Mouse (Mus musculus): ENCODE results near the gene Eps8l3. TPM values are rescaled to one million over a fixed set of nuclear protein-coding genes. Genes with fewer than 3 reads are reported as not detected.

Eps8l3 gene
- not detected in 2 replicates for polyA plus RNA-seq (2016; fragmentation: Nextera tagmentation; extraction: Ambion mirVana)

DNA sequence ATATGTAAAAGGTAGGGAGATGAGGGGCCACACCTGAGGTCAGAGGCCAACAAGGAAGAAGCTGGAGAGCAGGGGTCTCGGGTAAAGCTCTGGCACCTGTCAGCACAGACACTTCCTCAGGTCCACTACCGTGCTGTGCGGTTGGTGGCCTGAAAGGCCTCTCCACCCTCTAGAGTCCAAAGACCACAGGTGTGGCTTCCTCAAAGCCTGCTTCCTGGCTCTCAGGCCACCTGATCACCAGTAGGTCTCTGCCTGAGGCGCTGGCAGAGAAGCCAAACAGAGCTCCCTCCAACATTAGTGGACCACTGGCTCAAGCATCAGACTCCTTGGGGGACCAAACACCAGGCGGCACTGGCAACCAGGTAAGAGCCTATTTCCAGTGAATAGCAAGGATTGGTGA, at the start of gene Eps8l3:
Gene Eps8l3, plus strand, starts transcription at position 225 of the 400 bp plus-strand sequence.
- H3K36me3 ChIP-seq = no peaks in the 10 kb centered on the region
- H3K27me3 ChIP-seq (ENCODE audit: insufficient read depth, poor library complexity, severe bottlenecking) = no peaks in the 10 kb centered on the region
- no peaks in the 10 kb centered on the region for H3K9me3 ChIP-seq
- DNase-seq (ENCODE audit: low spot score) = no peak
- no peaks in the 10 kb centered on the region for H3K4me1 ChIP-seq (replicated peaks)
- 86% methylated on average over 5 of the region's 5 CpGs for WGBS
- H3K27ac ChIP-seq = no peak within 1 kb of the TSS
- no peak within 1 kb of the TSS for H3K4me3 ChIP-seq

GRCm38 (mm10) chr3:107827873-107828405, 49.1 kb upstream of the Eps8l3 start:
- H3K27me3 ChIP-seq (ENCODE audit: insufficient read depth, poor library complexity, severe bottlenecking) = no peaks in the 10 kb centered on the region
- no peak overlapping the region for H3K27ac ChIP-seq
- H3K9me3 ChIP-seq = no peaks in the 10 kb centered on the region
- peaks cover 26% of the 10 kb centered on the region for H3K4me1 ChIP-seq (replicated peaks)
- H3K36me3 ChIP-seq = no peaks in the 10 kb centered on the region
- no peak overlapping the region for H3K4me3 ChIP-seq
- WGBS = 88% methylated on average over 10 of the region's 10 CpGs
- no peak for DNase-seq (ENCODE audit: low spot score)

DNA sequence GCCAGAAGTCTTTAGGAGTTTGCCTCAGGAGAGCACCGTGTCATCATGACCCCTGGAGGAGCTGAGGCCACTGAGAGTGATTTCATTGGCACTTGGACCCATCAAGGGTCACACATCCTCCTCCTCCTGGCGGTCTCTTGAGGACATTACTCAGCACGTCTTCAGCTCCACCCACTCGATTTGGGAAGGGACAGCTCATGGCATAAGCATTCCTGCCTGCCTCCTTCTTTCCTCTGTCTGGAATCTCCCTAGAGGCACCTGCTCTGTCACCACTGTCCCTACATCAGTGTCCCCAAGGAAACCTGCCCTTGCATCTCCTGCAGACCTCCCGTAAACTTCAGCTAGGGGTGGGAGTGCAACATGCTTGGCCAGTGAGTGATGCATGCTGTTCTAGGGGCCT, 48.5 kb upstream of the Eps8l3 start:
- DNase-seq (ENCODE audit: low spot score) = no peak
- no peaks in the 10 kb centered on the region for H3K27me3 ChIP-seq (ENCODE audit: insufficient read depth, poor library complexity, severe bottlenecking)
- H3K36me3 ChIP-seq = no peaks in the 10 kb centered on the region
- no peak overlapping the region for H3K27ac ChIP-seq
- H3K9me3 ChIP-seq = no peaks in the 10 kb centered on the region
- WGBS = 63% methylated on average over 5 of the region's 5 CpGs
- no peak overlapping the region for H3K4me3 ChIP-seq
- H3K4me1 ChIP-seq (replicated peaks) = peaks cover 32% of the 10 kb centered on the region

DNA sequence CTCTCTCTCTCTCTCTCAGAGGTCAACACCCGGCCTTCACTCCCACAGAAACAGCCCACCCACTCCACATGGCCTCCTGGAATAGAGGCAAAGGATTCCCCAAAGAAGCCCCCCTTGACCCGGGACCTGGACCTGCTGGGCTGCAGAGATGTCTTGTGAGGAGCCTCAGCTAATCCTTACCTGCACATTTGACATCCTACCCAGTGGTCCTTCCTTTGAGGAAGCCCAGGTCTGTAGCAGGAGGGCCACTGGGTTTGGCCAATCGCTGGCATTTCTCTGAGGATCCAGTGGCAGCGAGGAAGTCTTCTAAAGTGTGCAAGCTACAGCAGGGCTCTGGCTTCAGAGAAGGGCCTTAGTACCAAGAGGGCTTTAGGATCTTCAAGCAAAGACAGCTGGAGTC, 48.0 kb upstream of the Eps8l3 start:
- no peaks in the 10 kb centered on the region for H3K27me3 ChIP-seq (ENCODE audit: insufficient read depth, poor library complexity, severe bottlenecking)
- DNase-seq (ENCODE audit: low spot score) = no peak
- H3K27ac ChIP-seq = no peak overlapping the region
- no peaks in the 10 kb centered on the region for H3K9me3 ChIP-seq
- H3K36me3 ChIP-seq = no peaks in the 10 kb centered on the region
- WGBS = 81% methylated on average over 4 of the region's 4 CpGs
- no peak overlapping the region for H3K4me3 ChIP-seq
- H3K4me1 ChIP-seq (replicated peaks) = peaks cover 37% of the 10 kb centered on the region

- Histone ChIP-seq H3K27me3 (ENCODE audit: insufficient read depth, poor library complexity, severe bottlenecking) (no peaks in the 10 kb centered on the region), H3K4me1 (replicated peaks) (peaks cover 43% of the 10 kb centered on the region), H3K27ac (no peak overlapping the region; the same call in 1 of the 2 replicates), H3K9me3 (no peaks in the 10 kb centered on the region), H3K36me3 (no peaks in the 10 kb centered on the region), H3K4me3 (no peak overlapping the region)
- no peak for DNase-seq (ENCODE audit: low spot score)
- 72% methylated on average over 14 of the region's 14 CpGs for WGBS
Observed at GRCm38 (mm10) chr3:107829625-107830024, 47.4 kb upstream of the Eps8l3 start.

DNA sequence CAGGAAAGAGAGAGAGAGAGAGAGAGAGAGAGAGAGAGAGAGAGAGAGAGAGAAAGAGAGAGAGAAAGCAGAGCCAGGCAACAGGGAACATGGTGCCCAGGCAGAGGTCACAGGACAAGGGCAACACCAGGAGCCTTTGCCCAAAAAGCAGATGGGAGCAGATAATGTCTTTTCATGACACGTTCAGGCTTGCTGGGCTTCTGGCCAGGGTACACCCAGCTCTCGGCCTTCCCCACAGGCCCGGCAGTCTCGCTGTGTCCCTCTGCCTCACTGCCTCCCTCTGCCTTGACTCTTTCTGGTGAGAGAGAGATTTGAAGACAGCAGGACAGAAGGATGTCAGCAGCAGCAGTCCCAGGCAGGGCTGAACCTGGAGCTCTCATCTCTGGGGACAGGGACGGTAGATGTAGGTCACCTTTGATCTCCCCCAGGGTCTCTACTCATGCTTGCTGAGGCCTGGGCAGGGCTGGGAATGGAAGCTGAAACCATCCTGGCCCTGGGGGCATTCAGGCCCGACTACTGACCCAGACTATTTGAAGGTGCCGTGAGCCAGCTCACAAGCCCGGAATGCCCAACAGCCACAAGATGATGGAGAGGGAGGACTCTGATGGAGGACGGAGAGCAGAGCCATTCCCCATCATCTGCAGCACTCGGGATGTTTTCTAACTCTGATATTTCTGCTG, 45.0 kb upstream of the Eps8l3 start:
- peak overlapping the region; percentile 70 for H3K27ac ChIP-seq
- 63% methylated on average over 10 of the region's 10 CpGs for WGBS

GRCm38 (mm10) chr3:107832645-107833044, 44.4 kb upstream of the Eps8l3 start:
- H3K27me3 ChIP-seq (ENCODE audit: insufficient read depth, poor library complexity, severe bottlenecking) = no peaks in the 10 kb centered on the region
- no peak for DNase-seq (ENCODE audit: low spot score)
- 66% methylated on average over 6 of the region's 6 CpGs for WGBS
- peak overlapping the region; percentile 70 for H3K27ac ChIP-seq
- H3K36me3 ChIP-seq = no peaks in the 10 kb centered on the region
- H3K9me3 ChIP-seq = no peaks in the 10 kb centered on the region
- no peak overlapping the region for H3K4me3 ChIP-seq
- peaks cover 43% of the 10 kb centered on the region for H3K4me1 ChIP-seq (replicated peaks)

More for the DNA sequence above, 45.0 kb upstream of the Eps8l3 start:
- no peaks in the 10 kb centered on the region for H3K36me3 ChIP-seq
- H3K4me3 ChIP-seq = no peak overlapping the region
- peaks cover 43% of the 10 kb centered on the region for H3K4me1 ChIP-seq (replicated peaks)
- DNase-seq (ENCODE audit: low spot score) = no peak
- H3K27me3 ChIP-seq (ENCODE audit: insufficient read depth, poor library complexity, severe bottlenecking) = no peaks in the 10 kb centered on the region
- H3K9me3 ChIP-seq = no peaks in the 10 kb centered on the region

DNA sequence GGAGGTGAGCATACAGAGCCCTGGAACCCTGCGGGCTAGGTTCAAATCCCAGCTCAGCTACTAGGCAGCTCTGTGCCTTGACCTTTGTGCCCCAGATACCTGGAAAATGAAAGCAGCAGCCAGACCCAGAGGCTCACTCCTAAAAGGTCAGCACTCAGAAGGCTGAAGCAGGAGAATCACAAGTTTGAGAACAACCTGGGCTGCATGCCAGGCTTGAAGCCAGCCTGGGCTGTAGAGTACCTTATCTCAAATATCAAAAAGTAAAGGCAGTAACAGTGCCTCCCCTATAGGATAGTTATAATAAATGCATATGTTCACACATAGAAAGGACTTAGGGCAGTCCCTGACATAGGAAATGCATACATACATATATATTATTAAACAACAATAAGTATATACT, 43.7 kb upstream of the Eps8l3 start:
- Histone ChIP-seq H3K4me1 (replicated peaks) (peaks cover 47% of the 10 kb centered on the region), H3K4me3 (no peak overlapping the region), H3K27me3 (ENCODE audit: insufficient read depth, poor library complexity, severe bottlenecking) (no peaks in the 10 kb centered on the region), H3K36me3 (no peaks in the 10 kb centered on the region), H3K27ac (peak overlapping the region; percentile 70), H3K9me3 (no peaks in the 10 kb centered on the region)
- no peak for DNase-seq (ENCODE audit: low spot score)
- WGBS = 77% methylated on average over 1 of the region's 1 CpGs

DNA sequence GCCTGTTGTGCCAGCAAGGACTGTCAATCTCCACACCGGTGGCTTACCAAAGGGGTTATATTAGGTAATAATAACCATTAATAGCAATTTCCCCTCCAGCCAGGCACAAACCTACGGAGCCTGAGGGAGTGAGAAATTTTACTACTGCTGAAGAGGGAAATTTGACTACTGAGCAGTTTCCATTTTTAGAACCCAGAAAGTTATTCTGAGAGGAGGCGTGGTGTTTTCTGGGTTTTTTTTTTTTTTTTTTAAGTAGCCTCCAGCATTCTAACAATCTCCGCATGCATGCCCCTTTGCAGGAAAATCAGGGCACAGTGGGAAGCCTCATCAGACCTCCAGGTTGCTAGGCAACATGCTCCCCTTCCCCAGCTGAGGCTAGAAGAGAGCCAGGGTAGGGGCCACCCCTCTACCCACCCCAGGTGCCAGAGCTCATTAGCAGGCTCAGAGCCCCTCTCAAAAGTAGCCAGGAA, 43.1 kb upstream of the Eps8l3 start:
- H3K27ac ChIP-seq = peak overlapping the region; percentile 63
- 22% methylated on average over 4 of the region's 4 CpGs for WGBS
- H3K4me1 ChIP-seq (replicated peaks) = peaks cover 42% of the 10 kb centered on the region
- H3K36me3 ChIP-seq = no peaks in the 10 kb centered on the region
- DNase-seq (ENCODE audit: low spot score) = peak; percentile 43
- H3K27me3 ChIP-seq (ENCODE audit: insufficient read depth, poor library complexity, severe bottlenecking) = no peaks in the 10 kb centered on the region
- no peaks in the 10 kb centered on the region for H3K9me3 ChIP-seq
- H3K4me3 ChIP-seq = no peak overlapping the region

- Histone ChIP-seq H3K36me3 (no peaks in the 10 kb centered on the region), H3K27ac (no peak overlapping the region), H3K4me3 (no peak overlapping the region), H3K9me3 (no peaks in the 10 kb centered on the region), H3K4me1 (replicated peaks) (peaks cover 35% of the 10 kb centered on the region), H3K27me3 (ENCODE audit: insufficient read depth, poor library complexity, severe bottlenecking) (no peaks in the 10 kb centered on the region)
- DNase-seq (ENCODE audit: low spot score) = no peak
- 96% methylated on average over 5 of the region's 5 CpGs for WGBS
Observed at GRCm38 (mm10) chr3:107835301-107835700, 41.7 kb upstream of the Eps8l3 start.

GRCm38 (mm10) chr3:107839855-107840254, 37.2 kb upstream of the Eps8l3 start:
- no peaks in the 10 kb centered on the region for H3K9me3 ChIP-seq
- 93% methylated on average over 5 of the region's 5 CpGs for WGBS
- no peak overlapping the region for H3K4me3 ChIP-seq
- H3K27me3 ChIP-seq (ENCODE audit: insufficient read depth, poor library complexity, severe bottlenecking) = no peaks in the 10 kb centered on the region
- H3K36me3 ChIP-seq = no peaks in the 10 kb centered on the region
- no peak for DNase-seq (ENCODE audit: low spot score)
- peaks cover 17% of the 10 kb centered on the region; the same call in 1 of the 2 replicates for H3K4me1 ChIP-seq (replicated peaks)
- H3K27ac ChIP-seq = no peak overlapping the region

DNA sequence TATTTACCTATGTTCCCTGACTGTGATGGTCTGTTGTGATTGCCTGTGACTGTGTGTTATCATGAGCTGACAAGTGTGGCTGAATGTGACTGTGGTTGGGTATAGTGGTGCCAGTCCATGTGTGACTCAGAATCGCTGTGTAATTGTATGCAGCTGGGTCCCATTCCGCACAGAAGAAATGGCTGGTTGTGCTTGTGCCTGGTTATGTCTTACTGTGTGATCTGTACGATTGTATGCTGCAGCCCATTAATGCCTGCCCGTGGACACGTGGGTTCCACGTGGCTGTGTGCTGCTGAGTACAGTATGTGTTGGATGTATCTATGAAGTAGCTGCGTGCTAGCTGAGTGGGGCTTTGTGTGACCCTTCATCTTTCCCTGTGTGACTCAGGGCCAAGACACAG, 36.2 kb upstream of the Eps8l3 start:
- no peak for DNase-seq (ENCODE audit: low spot score)
- H3K36me3 ChIP-seq = no peaks in the 10 kb centered on the region
- no peak overlapping the region for H3K27ac ChIP-seq
- H3K9me3 ChIP-seq = no peaks in the 10 kb centered on the region
- H3K4me1 ChIP-seq (replicated peaks) = peaks cover 17% of the 10 kb centered on the region; the same call in 1 of the 2 replicates
- no peaks in the 10 kb centered on the region for H3K27me3 ChIP-seq (ENCODE audit: insufficient read depth, poor library complexity, severe bottlenecking)
- H3K4me3 ChIP-seq = no peak overlapping the region
- 88% methylated on average over 7 of the region's 7 CpGs for WGBS

DNA sequence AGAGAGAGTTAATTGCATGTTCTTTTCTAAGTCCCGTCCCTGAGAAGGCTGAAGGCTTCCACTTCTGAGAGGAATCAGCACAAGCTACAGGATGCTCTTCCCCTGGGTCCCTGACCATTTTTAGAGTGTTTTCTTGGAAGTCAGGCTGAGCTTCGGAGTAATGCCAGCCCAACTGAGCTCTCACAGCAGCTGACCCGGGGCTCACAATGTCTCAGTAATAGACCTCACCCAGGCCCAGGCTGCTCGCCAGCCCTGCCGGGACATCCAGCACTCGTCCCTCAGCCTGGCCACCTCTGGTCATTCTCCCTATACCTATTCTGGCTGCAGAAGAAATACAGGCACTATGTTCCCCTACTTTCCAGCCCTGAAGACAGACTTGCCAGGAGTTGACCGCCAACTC, 35.7 kb upstream of the Eps8l3 start:
- DNase-seq (ENCODE audit: low spot score) = no peak
- Histone ChIP-seq H3K4me1 (replicated peaks) (peaks cover 17% of the 10 kb centered on the region; the same call in 1 of the 2 replicates), H3K27me3 (ENCODE audit: insufficient read depth, poor library complexity, severe bottlenecking) (no peaks in the 10 kb centered on the region), H3K36me3 (no peaks in the 10 kb centered on the region), H3K27ac (0 out of 2 replicates have a peak overlapping the region, but pooled peaks have one; percentile 13), H3K9me3 (no peaks in the 10 kb centered on the region), H3K4me3 (no peak overlapping the region)
- WGBS = 85% methylated on average over 7 of the region's 7 CpGs
